Mouse (Mus musculus) small intestine, adult 2 months (tissue): Measurements from ENCODE around the gene Myadm.

ENCODE experiments used
- CTCF ChIP-seq: fragments of 200-500 bp; IDR thresholded peaks from 2 replicates; pipeline ENCODE4 v1.5.1; 2012; ENCODE audit warnings: low read depth, mild to moderate bottlenecking, control low read depth, inconsistent platforms, low read length, moderate library complexity, mixed read lengths; ENCODE audit not compliant: insufficient replicate concordance, insufficient read length; ENCODE audit errors: extremely low read depth
- POLR2A ChIP-seq: fragments of 200-500 bp; IDR thresholded peaks from 2 replicates; pipeline ENCODE4 v1.6.1; 2012; ENCODE audit warnings: low read depth, mild to moderate bottlenecking, control low read depth, inconsistent platforms, low read length, moderate library complexity

- TF ChIP-seq CTCF = no peak
- no peak for TF ChIP-seq POLR2A
These were observed 6.6 kb downstream of the Myadm start for GRCm38 (mm10) chr7:3295321-3296110.
